Comparison of ENCODE assay signal across 20 mouse cellular contexts in genomic region chr12:27063518-27063917, GRCm38 (mm10).
DNase-seq lines count a peak whose midpoint lies in the region; ATAC-seq and TF ChIP-seq lines count a peak whose summit lies in the region.
"Had no signal": no experiment of that assay in that cellular context is flagged by ENCODE, and none has a peak within 500 bp of the region (broad histone marks: within the 10 kb centered on the region; RNA-seq: fewer than 3 reads in every experiment).

No protein-coding gene starts in this region.

- H3K27me3 ChIP-seq in hindbrain, embryonic 10.5 days (ENCODE audit: insufficient read depth, poor library complexity, severe bottlenecking), result no peaks in the 10 kb centered on the region
- no peaks in the 10 kb centered on the region for H3K27me3 ChIP-seq in midbrain, embryonic 10.5 days (ENCODE audit: low read depth, poor library complexity, severe bottlenecking)
- H3K27me3 ChIP-seq in stomach, postnatal 0 days (ENCODE audit: control insufficient read depth, insufficient read depth, low read length), result no peaks in the 10 kb centered on the region
- H3K27me3 ChIP-seq: CH12.LX; embryonic facial prominence, embryonic 12.5 days; intestine, embryonic 15.5 days; liver, embryonic 12.5 days; lung, embryonic 15.5 days had no signal

- TF ChIP-seq POLR2A in lung, adult 2 months (IDR thresholded peaks at IDR 0.05; ENCODE audit: borderline replicate concordance, extremely low read depth, low read depth, low read length), result no peak

- no peaks in the 10 kb centered on the region for H3K36me3 ChIP-seq in hindbrain, embryonic 10.5 days
- H3K36me3 ChIP-seq in midbrain, embryonic 10.5 days, result no peaks in the 10 kb centered on the region
- no peaks in the 10 kb centered on the region for H3K36me3 ChIP-seq in stomach, postnatal 0 days (ENCODE audit: control insufficient read depth, insufficient read depth, low read length)
- H3K36me3 ChIP-seq: embryonic facial prominence, embryonic 12.5 days; intestine, embryonic 15.5 days; liver, embryonic 12.5 days; lung, embryonic 15.5 days had no signal

- H3K4me2 ChIP-seq in stomach, postnatal 0 days (replicated peaks; ENCODE audit: low read depth), result no peak overlapping the region
- H3K4me2 ChIP-seq: embryonic facial prominence, embryonic 12.5 days; heart, embryonic 11.5 days; intestine, embryonic 15.5 days; liver, embryonic 12.5 days; lung, embryonic 15.5 days had no signal

- no peak for DNase-seq in layer of hippocampus, adult 2 months (ENCODE audit: low spot score in 2 of 2)
- DNase-seq in layer of hippocampus, adult 9-11 months, result no peak
- no peak for DNase-seq in hindbrain, embryonic 10.5 days (ENCODE audit: low spot score)
- DNase-seq in midbrain, embryonic 10.5 days (ENCODE audit: low spot score), result no peak
- DNase-seq in lung, adult 2 months, result no peak
- no peak for DNase-seq in B cell, adult 2 months
- DNase-seq in stomach, postnatal 0 days (ENCODE audit: low spot score), result no peak
- DNase-seq: adrenal gland, adult 8-10 months; cerebellum, adult 18-20 months; heart, postnatal 14 days; right cerebral cortex, adult 18-20 months; thymus, adult 18-20 months had no signal

- peaks cover 77% of the 10 kb centered on the region for H3K4me1 ChIP-seq in hindbrain, embryonic 10.5 days (replicated peaks)
- H3K4me1 ChIP-seq in midbrain, embryonic 10.5 days, result peaks cover 88% of the 10 kb centered on the region
- no peaks in the 10 kb centered on the region for H3K4me1 ChIP-seq in lung, adult 2 months (ENCODE audit: control insufficient read depth, insufficient read depth, low read length)
- 0 out of 2 replicates have a peak, but pooled peaks cover 3% of the 10 kb centered on the region for H3K4me1 ChIP-seq in stomach, postnatal 0 days (replicated peaks; ENCODE audit: control insufficient read depth, insufficient read depth)

- 69% methylated on average over 4 of the region's 4 CpGs for WGBS in hindbrain, embryonic 10.5 days
- WGBS in midbrain, embryonic 10.5 days, result 63% methylated on average over 4 of the region's 4 CpGs
- WGBS in lung, adult 2 months, result 97% methylated on average over 4 of the region's 4 CpGs
- 96% methylated on average over 4 of the region's 4 CpGs for WGBS in stomach, postnatal 0 days

- TF ChIP-seq EP300 in stomach, postnatal 0 days (optimal IDR thresholded peaks at IDR 0.05), result no peak

- no peak for TF ChIP-seq CTCF in layer of hippocampus, adult 2 months (conservative IDR thresholded peaks at IDR 0.05)
- TF ChIP-seq CTCF in lung, adult 2 months (IDR thresholded peaks at IDR 0.05; ENCODE audit: insufficient read depth, low read length), result no peak
- no peak for TF ChIP-seq CTCF in stomach, postnatal 0 days (IDR thresholded peaks at IDR 0.05; ENCODE audit: low read depth)

- 0 out of 2 replicates have a peak overlapping the region, but pooled peaks have one; percentile 14 for H3K27ac ChIP-seq in layer of hippocampus, adult 2 months
- peak overlapping the region; percentile 93 for H3K27ac ChIP-seq in hindbrain, embryonic 10.5 days
- peak overlapping the region; percentile 96 for H3K27ac ChIP-seq in midbrain, embryonic 10.5 days (replicated peaks)
- no peak overlapping the region for H3K27ac ChIP-seq in stomach, postnatal 0 days (replicated peaks)
- H3K27ac ChIP-seq: embryonic facial prominence, embryonic 12.5 days; intestine, embryonic 15.5 days; liver, embryonic 12.5 days; lung, embryonic 15.5 days had no signal

- ATAC-seq in megakaryocyte-erythroid progenitor cell, adult 5-6 weeks (replicated peaks; ENCODE audit: low FRiP score, low TSS enrichment, poor library complexity, severe bottlenecking), result no peak
- no peak for ATAC-seq in stomach, postnatal 0 days (ENCODE audit: low FRiP score, low TSS enrichment)
- ATAC-seq: intestine, embryonic 15.5 days; liver, embryonic 12.5 days had no signal

- H3K9ac ChIP-seq in stomach, postnatal 0 days (ENCODE audit: low read length), result no peak overlapping the region
- H3K9ac ChIP-seq: embryonic facial prominence, embryonic 12.5 days; intestine, embryonic 15.5 days; liver, embryonic 12.5 days; lung, embryonic 15.5 days had no signal

- H3K9me3 ChIP-seq in hindbrain, embryonic 10.5 days, result no peaks in the 10 kb centered on the region
- H3K9me3 ChIP-seq in midbrain, embryonic 10.5 days (replicated peaks), result no peaks in the 10 kb centered on the region
- no peaks in the 10 kb centered on the region for H3K9me3 ChIP-seq in stomach, postnatal 0 days (ENCODE audit: control insufficient read depth, low read length)
- H3K9me3 ChIP-seq: embryonic facial prominence, embryonic 12.5 days; intestine, embryonic 15.5 days; liver, embryonic 12.5 days; lung, embryonic 15.5 days had no signal

- H3K4me3 ChIP-seq in layer of hippocampus, adult 2 months, result no peak overlapping the region
- H3K4me3 ChIP-seq in hindbrain, embryonic 10.5 days, result no peak overlapping the region
- 0 out of 2 replicates have a peak overlapping the region, but pooled peaks have one; percentile 1 for H3K4me3 ChIP-seq in midbrain, embryonic 10.5 days
- no peak overlapping the region for H3K4me3 ChIP-seq in lung, adult 2 months (replicated peaks; ENCODE audit: extremely low read depth, low read depth, low read length)
- no peak overlapping the region for H3K4me3 ChIP-seq in stomach, postnatal 0 days (ENCODE audit: low read depth, low read length)
- H3K4me3 ChIP-seq: embryonic facial prominence, embryonic 12.5 days; intestine, embryonic 15.5 days; liver, embryonic 12.5 days; lung, embryonic 15.5 days; myocyte had no signal
